Mouse (Mus musculus) hindbrain, embryonic 12.5 days (tissue): ENCODE data around the gene Lrmp. TPM values are rescaled to one million over a fixed set of nuclear protein-coding genes. Genes with fewer than 3 reads are reported as not detected.

Experiments
- ATAC-seq: fragments of 200-750 bp; cut with Nextera tagmentation; 2 replicates; pipeline ENCODE4 v1.8.0; 2017; ENCODE audit warnings: moderate TSS enrichment; ENCODE audit not compliant: low FRiP score
- H3K27ac ChIP-seq: fragments of 300-500 bp; sonication (generic); 2 replicates; pipeline ENCODE4 v1.5.1; 2016; ENCODE audit warnings: mild to moderate bottlenecking
- H3K27me3 ChIP-seq: fragments of 300-500 bp; sonication (generic); 2 replicates; pipeline ENCODE4 v1.6.1; 2016; ENCODE audit warnings: mild to moderate bottlenecking
- H3K36me3 ChIP-seq: fragments of 300-500 bp; sonication (generic); 2 replicates; pipeline ENCODE4 v1.6.1; 2016; ENCODE audit warnings: mild to moderate bottlenecking
- H3K4me1 ChIP-seq: fragments of 300-500 bp; sonication (generic); 2 replicates; pipeline ENCODE4 v1.6.1; 2016
- H3K4me2 ChIP-seq: fragments of 300-500 bp; sonication (generic); replicated peaks from 2 replicates; pipeline ENCODE4 v1.6.1; 2016; ENCODE audit warnings: mild to moderate bottlenecking
- H3K4me3 ChIP-seq: fragments of 300-500 bp; sonication (generic); 2 replicates; pipeline ENCODE4 v1.5.1; 2016; ENCODE audit warnings: mild to moderate bottlenecking
- H3K9ac ChIP-seq: fragments of 300-500 bp; sonication (generic); 2 replicates; pipeline ENCODE4 v1.6.1; 2016; ENCODE audit warnings: mild to moderate bottlenecking, moderate library complexity
- H3K9me3 ChIP-seq: fragments of 300-500 bp; sonication (generic); replicated peaks from 2 replicates; pipeline ENCODE4 v1.6.1; 2016; ENCODE audit warnings: mild to moderate bottlenecking
- WGBS: fragments of 180-500 bp; shearing (Covaris S2); methylation state at CpG from one replicate; pipeline ENCODE4 v1.1.7; 2016; 5-methylcytosine and 5-hydroxymethylcytosine counted together
- polyA plus RNA-seq: library from polyadenylated mRNA; unstranded; fragments of >200 nt; fragmentation: Nextera tagmentation; extraction: Ambion mirVana; gene quantifications from 2 replicates; pipeline ENCODE4 v1.2.1, GENCODE M21; 2016

The Lrmp gene
- polyA plus RNA-seq, 1 experiment from 2014 or later = 1.4 TPM

GRCm38 (mm10) chr6:145106163-145106842, 9.2 kb upstream of the Lrmp start:
- ATAC-seq = no peak

GRCm38 (mm10) chr6:145110786-145111185, 4.7 kb upstream of the Lrmp start:
- Histone ChIP-seq H3K9me3 (no peaks in the 10 kb centered on the region; the same call in 1 of the 2 replicates), H3K9ac (no peak overlapping the region), H3K27me3 (no peaks in the 10 kb centered on the region), H3K4me2 (no peak overlapping the region), H3K27ac (no peak overlapping the region), H3K36me3 (no peaks in the 10 kb centered on the region), H3K4me3 (no peak overlapping the region), H3K4me1 (no peaks in the 10 kb centered on the region)
- no peak for ATAC-seq
- 94% methylated on average over 4 of the region's 4 CpGs for WGBS

More at GRCm38 (mm10) chr6:145106163-145106842, 9.2 kb upstream of the Lrmp start:
- no peaks in the 10 kb centered on the region; the same call in 1 of the 2 replicates for H3K9me3 ChIP-seq
- H3K4me2 ChIP-seq = no peak overlapping the region
- H3K27me3 ChIP-seq = no peaks in the 10 kb centered on the region
- no peak overlapping the region for H3K27ac ChIP-seq
- H3K4me1 ChIP-seq = no peaks in the 10 kb centered on the region
- no peaks in the 10 kb centered on the region for H3K36me3 ChIP-seq
- no peak overlapping the region for H3K4me3 ChIP-seq
- H3K9ac ChIP-seq = no peak overlapping the region
- WGBS = 87% methylated on average over 5 of the region's 6 CpGs

DNA sequence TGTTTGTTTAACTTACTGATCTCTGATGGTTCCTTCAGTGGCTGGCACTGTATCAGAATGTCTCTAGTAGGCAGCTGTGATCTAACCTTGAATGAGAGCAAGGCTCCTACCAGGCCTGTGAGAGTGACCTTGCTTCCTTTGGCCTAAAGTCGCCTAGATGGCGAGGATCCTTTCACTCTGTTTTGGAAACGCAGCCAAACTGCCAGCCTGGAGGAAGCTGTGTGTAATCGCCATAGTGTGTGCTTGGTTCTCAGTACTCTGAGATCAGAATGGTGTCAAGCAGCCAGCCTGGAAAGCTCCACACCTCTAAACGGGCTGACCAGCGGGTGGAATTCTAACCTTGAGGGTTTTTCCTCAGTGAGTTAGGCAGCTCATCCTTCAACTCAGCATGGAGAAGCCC, 2.6 kb upstream of the Lrmp start:
- Histone ChIP-seq H3K27me3 (no peaks in the 10 kb centered on the region), H3K9ac (no peak overlapping the region), H3K27ac (no peak overlapping the region), H3K36me3 (no peaks in the 10 kb centered on the region), H3K4me2 (no peak overlapping the region), H3K9me3 (no peaks in the 10 kb centered on the region; the same call in 1 of the 2 replicates), H3K4me3 (no peak overlapping the region), H3K4me1 (peaks cover 12% of the 10 kb centered on the region)
- ATAC-seq = no peak
- 71% methylated on average over 6 of the region's 6 CpGs for WGBS

GRCm38 (mm10) chr6:145114561-145114960, 892 bp upstream of the Lrmp start:
- Histone ChIP-seq H3K4me1 (peaks cover 12% of the 10 kb centered on the region), H3K27ac (no peak overlapping the region), H3K27me3 (no peaks in the 10 kb centered on the region), H3K4me2 (no peak overlapping the region), H3K4me3 (no peak overlapping the region), H3K36me3 (no peaks in the 10 kb centered on the region), H3K9ac (no peak overlapping the region), H3K9me3 (no peaks in the 10 kb centered on the region; the same call in 1 of the 2 replicates)
- WGBS = 69% methylated on average over 2 of the region's 2 CpGs
- no peak for ATAC-seq

- H3K4me3 ChIP-seq = no peak overlapping the region
- peak overlapping the region; percentile 32; the same call in 1 of the 2 replicates for H3K9ac ChIP-seq
- H3K4me1 ChIP-seq = peaks cover 18% of the 10 kb centered on the region
- peak overlapping the region; percentile 26; the same call in 1 of the 2 replicates for H3K4me2 ChIP-seq
- H3K9me3 ChIP-seq = no peaks in the 10 kb centered on the region
- WGBS = 5% methylated on average over 4 of the region's 4 CpGs
- H3K36me3 ChIP-seq = no peaks in the 10 kb centered on the region
- peak overlapping the region; percentile 62 for H3K27ac ChIP-seq
- no peaks in the 10 kb centered on the region for H3K27me3 ChIP-seq
- ATAC-seq = peak; percentile 82
Observed at GRCm38 (mm10) chr6:145116098-145116672, 732 bp downstream of the Lrmp start.

- Histone ChIP-seq H3K27me3 (no peaks in the 10 kb centered on the region), H3K4me3 (no peak overlapping the region), H3K4me1 (peaks cover 28% of the 10 kb centered on the region), H3K9ac (no peak overlapping the region), H3K36me3 (no peaks in the 10 kb centered on the region), H3K9me3 (no peaks in the 10 kb centered on the region), H3K4me2 (no peak overlapping the region), H3K27ac (no peak overlapping the region)
- ATAC-seq = no peak
- 49% methylated on average over 2 of the region's 2 CpGs for WGBS
Observed at GRCm38 (mm10) chr6:145120086-145120485, 4.6 kb downstream of the Lrmp start.

DNA sequence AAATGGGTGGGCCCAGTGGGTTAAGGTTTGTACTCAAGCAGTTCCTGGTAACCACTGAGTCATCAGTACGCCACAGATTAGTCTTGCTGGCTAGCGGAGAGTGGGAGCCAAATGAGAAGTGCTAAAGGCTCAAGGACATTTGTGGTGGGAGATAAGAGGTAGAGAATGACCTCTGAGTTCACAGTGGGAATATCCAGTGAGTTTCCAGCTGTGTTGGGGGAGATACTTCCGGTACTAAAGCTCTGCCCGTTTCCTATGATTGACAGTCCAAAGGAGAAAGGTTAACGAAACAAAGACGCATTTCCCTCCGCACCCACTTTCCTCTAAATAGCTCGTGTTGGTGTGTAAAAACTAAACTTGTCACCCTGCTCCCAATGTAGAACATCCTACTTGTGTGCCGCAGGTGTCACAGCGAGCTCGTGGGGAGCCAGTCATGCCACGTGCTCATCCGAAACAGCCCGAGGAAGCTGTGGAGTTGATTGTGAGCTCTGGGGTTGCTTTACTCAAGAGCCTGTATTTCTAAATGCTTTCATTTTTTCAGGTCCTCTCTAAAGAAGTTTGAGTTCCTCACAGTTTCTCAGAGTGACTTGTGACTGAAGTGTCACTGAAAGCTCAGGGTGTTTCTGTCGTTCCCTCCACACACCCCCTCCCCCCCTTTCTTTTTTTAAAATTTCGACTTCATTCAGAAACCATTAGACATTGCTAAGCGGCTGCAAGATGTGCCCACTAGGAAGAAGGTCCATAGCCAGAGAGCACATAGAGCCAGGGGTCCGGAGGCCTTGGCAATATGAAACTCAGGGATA, 5.5 kb downstream of the Lrmp start:
- H3K9me3 ChIP-seq = no peaks in the 10 kb centered on the region
- H3K27me3 ChIP-seq = no peaks in the 10 kb centered on the region
- H3K36me3 ChIP-seq = no peaks in the 10 kb centered on the region
- WGBS = 48% methylated on average over 18 of the region's 18 CpGs
- no peak overlapping the region for H3K27ac ChIP-seq
- no peak for ATAC-seq
- H3K9ac ChIP-seq = no peak overlapping the region
- peaks cover 29% of the 10 kb centered on the region for H3K4me1 ChIP-seq
- H3K4me3 ChIP-seq = no peak overlapping the region
- no peak overlapping the region for H3K4me2 ChIP-seq

GRCm38 (mm10) chr6:145121590-145122420, 6.4 kb downstream of the Lrmp start:
- no peaks in the 10 kb centered on the region for H3K27me3 ChIP-seq
- H3K4me1 ChIP-seq = peaks cover 21% of the 10 kb centered on the region
- H3K9me3 ChIP-seq = no peaks in the 10 kb centered on the region
- H3K9ac ChIP-seq = no peak overlapping the region
- no peak for ATAC-seq
- H3K4me2 ChIP-seq = no peak overlapping the region
- no peak overlapping the region for H3K27ac ChIP-seq
- 43% methylated on average over 21 of the region's 21 CpGs for WGBS
- H3K4me3 ChIP-seq = no peak overlapping the region
- H3K36me3 ChIP-seq = no peaks in the 10 kb centered on the region

GRCm38 (mm10) chr6:145122423-145123059, 7.1 kb downstream of the Lrmp start:
- H3K36me3 ChIP-seq = no peaks in the 10 kb centered on the region
- no peak overlapping the region for H3K4me2 ChIP-seq
- peaks cover 19% of the 10 kb centered on the region for H3K4me1 ChIP-seq
- no peaks in the 10 kb centered on the region for H3K9me3 ChIP-seq
- H3K27me3 ChIP-seq = no peaks in the 10 kb centered on the region
- no peak overlapping the region for H3K27ac ChIP-seq
- H3K4me3 ChIP-seq = no peak overlapping the region
- ATAC-seq = no peak
- H3K9ac ChIP-seq = no peak overlapping the region
- WGBS = 53% methylated on average over 8 of the region's 8 CpGs

GRCm38 (mm10) chr6:145123136-145124060, 7.9 kb downstream of the Lrmp start:
- ATAC-seq = no peak
- H3K27ac ChIP-seq = no peak overlapping the region
- H3K4me1 ChIP-seq = peaks cover 19% of the 10 kb centered on the region
- no peak overlapping the region for H3K4me3 ChIP-seq
- no peak overlapping the region for H3K4me2 ChIP-seq
- WGBS = 85% methylated on average over 11 of the region's 11 CpGs
- no peaks in the 10 kb centered on the region for H3K9me3 ChIP-seq
- no peaks in the 10 kb centered on the region for H3K36me3 ChIP-seq
- no peak overlapping the region for H3K9ac ChIP-seq
- no peaks in the 10 kb centered on the region for H3K27me3 ChIP-seq

- no peak overlapping the region for H3K9ac ChIP-seq
- no peaks in the 10 kb centered on the region for H3K36me3 ChIP-seq
- 74% methylated on average over 1 of the region's 1 CpGs for WGBS
- H3K9me3 ChIP-seq = no peaks in the 10 kb centered on the region
- no peak overlapping the region for H3K4me2 ChIP-seq
- no peak overlapping the region for H3K27ac ChIP-seq
- no peak overlapping the region for H3K4me3 ChIP-seq
- H3K4me1 ChIP-seq = peaks cover 19% of the 10 kb centered on the region
- no peak for ATAC-seq
- H3K27me3 ChIP-seq = no peaks in the 10 kb centered on the region
Observed at GRCm38 (mm10) chr6:145124621-145125020, 9.2 kb downstream of the Lrmp start.
